Mouse (Mus musculus) adrenal gland, adult 18-20 months (tissue): Measurements from ENCODE around the gene Nol12. TPM values are rescaled to one million over a fixed set of nuclear protein-coding genes. Genes with fewer than 3 reads are reported as not detected.

Experiments used
- DNase-seq, 2 experiments: peaks; one replicate each; pipeline ENCODE4 v3.0.0; 2021 to 2022; ENCODE audit warnings: low spot score in 2 of 2
- total RNA-seq, 2 experiments: library from RNA; stranded (reverse); gene quantifications; 1 replicate in 1 of 2; 2 replicates in 1 of 2; pipeline ENCODE4 v1.2.3; 2021

The Nol12 gene
- total RNA-seq, 2 experiments from 2014 or later: 41.2 to 47.0 TPM

DNA sequence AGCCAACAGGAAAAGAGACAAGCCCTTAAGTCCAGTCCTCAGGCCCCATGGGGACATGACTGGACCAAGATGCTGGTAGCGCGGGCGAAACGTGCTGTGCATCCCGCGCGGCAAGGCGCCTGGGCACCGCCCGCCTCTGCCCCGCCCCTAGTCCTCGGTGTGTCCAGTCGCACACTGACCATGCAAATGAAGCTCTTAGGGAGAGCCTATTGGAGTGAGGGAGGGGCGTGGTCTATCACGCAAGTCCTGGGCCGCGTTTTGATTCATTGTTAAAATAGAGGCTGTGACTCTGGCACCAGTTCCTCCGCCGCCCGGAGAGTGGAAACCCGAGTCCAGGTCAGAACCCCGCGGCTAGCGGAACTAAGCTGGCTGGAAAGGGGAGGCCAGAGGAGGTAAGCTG lies 12.9 kb downstream of the Nol12 start, which contains the start of gene Triobp:
Triobp (plus strand) TSS at position 68 of the 400 bp plus-strand sequence.
- DNase-seq: peak; percentile 69 to 75

DNA sequence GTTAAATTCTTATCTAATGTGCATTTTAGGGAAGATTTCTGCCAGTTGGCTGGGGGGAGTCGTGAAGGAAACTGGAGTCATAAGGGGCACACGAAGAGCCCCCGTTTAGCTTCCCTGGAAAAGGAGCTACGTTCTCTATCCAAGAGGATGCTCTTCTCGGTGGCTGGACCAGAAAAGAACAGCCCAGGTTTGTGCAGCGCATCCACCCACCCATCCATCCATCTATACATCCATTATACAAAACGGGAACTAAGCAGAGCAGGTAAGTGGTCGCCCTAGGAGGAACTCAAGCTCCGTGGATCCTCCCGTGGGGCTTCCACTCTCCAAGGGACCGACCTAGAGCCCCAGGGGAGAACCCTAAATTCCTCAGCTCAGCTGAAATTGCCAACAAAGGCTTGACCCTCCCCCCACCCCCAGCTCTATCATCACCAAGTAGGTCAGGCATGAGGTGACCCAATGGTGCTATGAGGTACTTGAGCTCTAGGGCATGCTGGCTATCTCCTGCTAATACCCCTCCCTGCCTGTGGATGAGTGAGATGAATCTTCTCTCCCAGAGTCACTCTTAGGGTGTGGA lies 13.5 kb downstream of the Nol12 start:
- DNase-seq: no peak

DNA sequence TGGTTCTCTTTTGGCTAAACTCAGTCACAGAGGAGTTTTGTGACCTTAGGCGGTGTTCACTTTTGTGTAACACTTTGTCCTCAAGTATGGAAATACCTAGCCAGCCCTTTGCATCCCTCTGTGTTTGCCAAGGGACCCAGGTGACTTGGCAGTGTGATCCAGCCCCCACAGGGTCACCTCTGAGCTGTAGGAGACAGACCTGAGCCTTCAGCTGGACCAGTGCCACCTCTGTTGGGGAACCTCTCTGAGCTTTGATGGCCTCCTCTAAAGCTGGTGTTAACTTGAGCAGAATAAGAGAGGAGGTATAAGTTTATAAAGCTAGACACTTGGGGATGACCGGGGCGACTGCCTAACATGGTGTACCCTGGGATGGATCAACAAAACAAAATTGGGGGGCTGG lies 14.2 kb downstream of the Nol12 start:
- no peak for DNase-seq

GRCm38 (mm10) chr15:78955663-78956062 lies 20.9 kb downstream of the Nol12 start:
- DNase-seq: no peak

DNA sequence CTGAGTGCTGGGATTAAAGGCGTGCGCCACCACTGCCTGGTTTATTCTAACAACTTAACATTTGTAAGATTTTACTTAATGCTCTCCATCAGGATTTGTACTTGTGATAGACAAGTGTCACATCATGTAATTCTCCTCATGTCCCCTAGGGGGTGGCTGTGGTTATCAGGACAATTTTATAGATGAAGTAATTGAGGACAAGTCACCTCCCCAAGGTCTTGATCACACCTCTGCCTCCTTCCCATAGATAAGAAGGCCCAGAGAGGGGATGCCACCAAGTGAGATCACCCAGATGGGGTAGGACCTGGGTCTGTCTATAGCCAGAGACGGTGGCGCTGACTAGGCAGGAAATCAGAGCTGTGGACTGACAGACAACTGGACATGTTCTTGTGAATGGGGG lies 21.6 kb downstream of the Nol12 start:
- no peak for DNase-seq

GRCm38 (mm10) chr15:78957021-78957420 lies 22.3 kb downstream of the Nol12 start:
- no peak for DNase-seq

GRCm38 (mm10) chr15:78959537-78959936 lies 24.8 kb downstream of the Nol12 start:
- no peak for DNase-seq

GRCm38 (mm10) chr15:78960088-78960487 lies 25.4 kb downstream of the Nol12 start:
- DNase-seq: peak in 1 of 2 experiments; percentile 49

DNA sequence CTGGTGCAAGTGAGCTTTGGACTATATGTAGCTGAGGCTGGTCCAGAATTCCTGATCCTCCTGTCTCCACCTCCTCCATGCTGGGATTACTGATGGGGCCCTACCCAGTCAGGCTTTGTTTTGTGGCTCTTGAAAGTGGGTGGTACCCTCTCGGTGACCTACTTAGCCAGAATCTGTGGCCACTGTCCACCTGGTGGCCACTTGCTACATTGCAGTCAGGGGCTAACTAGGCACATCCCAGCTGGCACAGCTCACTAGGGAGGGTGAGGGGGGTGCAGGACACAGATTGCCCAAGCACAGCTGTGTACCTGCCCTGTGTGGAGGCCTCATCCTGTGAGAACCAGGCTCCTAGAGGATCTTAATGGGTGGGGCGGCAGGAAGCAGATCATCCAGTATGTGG lies 28.2 kb downstream of the Nol12 start:
- peak; percentile 68 to 73 for DNase-seq

DNA sequence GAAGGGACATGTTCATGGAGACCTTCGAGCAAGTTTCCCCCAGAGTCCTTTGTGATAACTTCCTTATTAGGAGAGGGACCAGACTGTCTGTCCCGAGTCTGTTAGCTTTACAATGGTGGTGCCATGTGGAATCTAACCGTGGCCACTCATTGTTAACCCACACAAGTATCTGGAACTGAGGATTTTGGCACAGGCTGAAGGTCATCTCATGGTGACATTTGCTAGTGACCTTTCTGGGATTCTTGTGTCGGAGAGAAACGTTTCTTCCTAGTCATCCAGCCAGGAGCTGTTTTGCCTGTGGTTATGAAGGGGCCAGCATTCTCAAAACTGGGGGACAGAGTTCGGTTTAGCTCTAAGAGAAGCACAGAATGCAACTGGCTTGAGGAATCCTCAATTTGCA lies 36.9 kb downstream of the Nol12 start:
- DNase-seq: no peak

GRCm38 (mm10) chr15:78973950-78974349 lies 39.2 kb downstream of the Nol12 start:
- peak in 1 of 2 experiments; percentile 46 for DNase-seq

- DNase-seq: no peak
These were observed 43.0 kb downstream of the Nol12 start for GRCm38 (mm10) chr15:78977676-78978159.

- peak in 1 of 2 experiments; percentile 62 for DNase-seq
These were observed 44.1 kb downstream of the Nol12 start for GRCm38 (mm10) chr15:78978875-78979274.

GRCm38 (mm10) chr15:78980084-78980483 lies 45.4 kb downstream of the Nol12 start:
- no peak for DNase-seq

- DNase-seq: peak; percentile 81 to 85
These were observed 48.1 kb downstream of the Nol12 start for GRCm38 (mm10) chr15:78982658-78983435.

- DNase-seq: peak in 1 of 2 experiments; percentile 57
These were observed 48.9 kb downstream of the Nol12 start for GRCm38 (mm10) chr15:78983436-78984285.

- DNase-seq: no peak
These were observed 49.6 kb downstream of the Nol12 start for GRCm38 (mm10) chr15:78984286-78984778.

- no peak for DNase-seq
These were observed 51.9 kb downstream of the Nol12 start for GRCm38 (mm10) chr15:78986536-78987220.

GRCm38 (mm10) chr15:78988499-78988971 lies 53.8 kb downstream of the Nol12 start:
- peak; percentile 85 to 88 for DNase-seq
